Mouse (Mus musculus): ENCODE measurements around the gene Tfpi.

DNA sequence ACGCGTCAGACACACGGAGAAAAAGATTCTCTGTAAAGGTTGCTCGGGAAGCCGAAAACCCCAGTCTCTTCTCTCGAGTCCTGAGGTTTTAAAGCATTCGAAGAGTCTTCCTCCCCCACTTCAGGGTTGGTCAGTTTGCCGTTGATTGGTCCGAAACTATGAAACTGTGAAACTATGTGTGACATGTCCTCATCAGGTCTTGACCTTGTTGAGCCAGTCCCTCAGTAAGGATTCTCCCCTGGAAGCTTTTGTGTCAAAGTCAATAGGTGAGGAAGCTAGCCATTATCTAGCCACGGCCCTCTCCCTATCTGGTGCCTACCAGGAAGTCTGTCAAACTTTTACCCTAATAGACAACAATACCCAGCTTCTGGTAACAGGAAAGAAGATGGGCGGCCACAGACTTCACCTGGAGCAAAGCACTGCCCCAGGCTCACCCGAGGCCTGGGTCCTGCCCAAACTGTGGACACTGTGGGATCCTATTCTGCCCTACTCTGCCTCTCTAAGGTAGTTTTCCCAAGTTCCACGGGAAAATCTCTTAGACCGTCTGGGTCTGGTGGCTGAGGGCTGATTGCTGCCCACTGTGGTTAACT lies 2.5 kb downstream of the Tfpi start:
- TF ChIP-seq POLR2A (IDR thresholded peaks at IDR 0.05; ENCODE audit: control insufficient read depth, extremely low read depth, insufficient read depth, low read length, poor library complexity): no peak
- TF ChIP-seq CTCF (IDR thresholded peaks at IDR 0.05; ENCODE audit: borderline replicate concordance, control insufficient read depth, extremely low read depth, insufficient read depth, low read length, poor library complexity): no peak

Data from thymus, adult 2 months (tissue).